Mouse (Mus musculus): ENCODE results near the gene Ccdc158.

GRCm38 (mm10) chr5:92612756-92613155 lies 62.3 kb downstream of the Ccdc158 start:
- TF ChIP-seq CTCF (IDR thresholded peaks at IDR 0.05; ENCODE audit: extremely low read depth, insufficient read depth, low read length) (no peak), POLR2A (IDR thresholded peaks at IDR 0.05; ENCODE audit: extremely low read depth, insufficient read depth, low read length) (no peak)

Measured in cortical plate, adult 2 months (tissue).